Mouse (Mus musculus) hindbrain, embryonic 14.5 days (tissue): Measurements from ENCODE around the gene C1qc. TPM values are rescaled to one million over a fixed set of nuclear protein-coding genes. Genes with fewer than 3 reads are reported as not detected.

Source experiments
- ATAC-seq: fragments of 200-750 bp; cut with Nextera tagmentation; 2 replicates; pipeline ENCODE4 v1.8.0; 2017; ENCODE audit warnings: moderate number of reproducible peaks, mild to moderate bottlenecking, moderate TSS enrichment, moderate library complexity; ENCODE audit not compliant: low FRiP score
- DNase-seq: peaks from one replicate; pipeline ENCODE4 v3.0.0-alpha.2; 2015; ENCODE audit warnings: low spot score
- H3K27ac ChIP-seq: fragments of 300-500 bp; sonication (generic); 2 replicates; pipeline ENCODE4 v1.5.1; 2014; ENCODE audit warnings: mild to moderate bottlenecking, moderate library complexity
- H3K27me3 ChIP-seq: fragments of 300-500 bp; sonication (generic); 2 replicates; pipeline ENCODE4 v1.6.1; 2014; ENCODE audit warnings: mild to moderate bottlenecking, low read length, mixed read lengths; ENCODE audit not compliant: control insufficient read depth, insufficient read depth
- H3K36me3 ChIP-seq: fragments of 300-500 bp; sonication (generic); replicated peaks from 2 replicates; pipeline ENCODE4 v1.6.1; 2014; ENCODE audit not compliant: control insufficient read depth, insufficient read depth
- H3K4me1 ChIP-seq: fragments of 300-500 bp; sonication (generic); replicated peaks from 2 replicates; pipeline ENCODE4 v1.6.1; 2014; ENCODE audit warnings: antibody characterized with exemption, low read length, mixed read lengths; ENCODE audit not compliant: control insufficient read depth, insufficient read depth
- H3K4me2 ChIP-seq: fragments of 300-500 bp; sonication (generic); replicated peaks from 2 replicates; pipeline ENCODE4 v1.6.1; 2014; ENCODE audit warnings: mild to moderate bottlenecking, moderate library complexity
- H3K4me3 ChIP-seq: fragments of 300-500 bp; sonication (generic); replicated peaks from 2 replicates; pipeline ENCODE4 v1.5.1; 2014; ENCODE audit warnings: mild to moderate bottlenecking, low read length
- H3K9ac ChIP-seq: fragments of 300-500 bp; sonication (generic); 2 replicates; pipeline ENCODE4 v1.6.1; 2014
- H3K9me3 ChIP-seq: fragments of 300-500 bp; sonication (generic); 2 replicates; pipeline ENCODE4 v1.6.1; 2016; ENCODE audit warnings: low read length; ENCODE audit not compliant: control insufficient read depth
- WGBS: fragments of 180-500 bp; shearing (Covaris S2); extraction: QIAGEN DNeasy Blood & Tissue Kit; methylation state at CpG from one replicate; pipeline ENCODE4 v1.1.7; 2014; 5-methylcytosine and 5-hydroxymethylcytosine counted together
- polyA plus RNA-seq: library from polyadenylated mRNA; unstranded; fragments of >200 nt; fragmentation: Nextera tagmentation; extraction: Ambion mirVana; gene quantifications from 2 replicates; pipeline ENCODE4 v1.2.1, GENCODE M21; 2014

Gene C1qc
- polyA plus RNA-seq, 1 experiment from 2014 or later, result 29.5 TPM

DNA sequence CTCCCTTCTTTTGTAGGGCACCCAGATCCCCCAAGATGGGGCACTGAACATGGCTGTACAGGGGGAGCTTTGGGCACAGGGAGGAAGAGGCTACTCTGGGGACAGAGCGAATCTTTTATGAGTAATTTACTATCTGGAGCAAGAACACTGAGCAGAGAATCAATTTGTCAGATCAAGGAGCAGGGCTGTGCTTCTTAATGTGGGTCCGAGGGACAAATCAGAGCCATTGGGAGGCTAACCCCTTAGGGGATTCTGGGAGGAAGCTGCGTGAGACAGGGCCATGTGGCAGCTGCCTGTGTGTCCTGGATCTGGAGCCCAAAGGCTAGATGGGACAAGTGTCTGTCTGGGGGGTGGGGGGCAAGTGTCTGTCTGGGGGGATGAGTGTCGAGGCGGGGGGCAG lies 27.3 kb downstream of the C1qc start:
- 40% methylated on average over 5 of the region's 5 CpGs for WGBS
- DNase-seq (no peak), ATAC-seq (no peak)
- Histone ChIP-seq H3K27me3 (no peaks in the 10 kb centered on the region), H3K4me3 (0 out of 2 replicates have a peak overlapping the region, but pooled peaks have one; percentile 4), H3K36me3 (no peaks in the 10 kb centered on the region), H3K4me2 (peak overlapping the region; percentile 34), H3K27ac (peak overlapping the region; percentile 85), H3K9ac (peak overlapping the region; percentile 34; the same call in 1 of the 2 replicates), H3K9me3 (no peaks in the 10 kb centered on the region), H3K4me1 (peaks cover 35% of the 10 kb centered on the region)

DNA sequence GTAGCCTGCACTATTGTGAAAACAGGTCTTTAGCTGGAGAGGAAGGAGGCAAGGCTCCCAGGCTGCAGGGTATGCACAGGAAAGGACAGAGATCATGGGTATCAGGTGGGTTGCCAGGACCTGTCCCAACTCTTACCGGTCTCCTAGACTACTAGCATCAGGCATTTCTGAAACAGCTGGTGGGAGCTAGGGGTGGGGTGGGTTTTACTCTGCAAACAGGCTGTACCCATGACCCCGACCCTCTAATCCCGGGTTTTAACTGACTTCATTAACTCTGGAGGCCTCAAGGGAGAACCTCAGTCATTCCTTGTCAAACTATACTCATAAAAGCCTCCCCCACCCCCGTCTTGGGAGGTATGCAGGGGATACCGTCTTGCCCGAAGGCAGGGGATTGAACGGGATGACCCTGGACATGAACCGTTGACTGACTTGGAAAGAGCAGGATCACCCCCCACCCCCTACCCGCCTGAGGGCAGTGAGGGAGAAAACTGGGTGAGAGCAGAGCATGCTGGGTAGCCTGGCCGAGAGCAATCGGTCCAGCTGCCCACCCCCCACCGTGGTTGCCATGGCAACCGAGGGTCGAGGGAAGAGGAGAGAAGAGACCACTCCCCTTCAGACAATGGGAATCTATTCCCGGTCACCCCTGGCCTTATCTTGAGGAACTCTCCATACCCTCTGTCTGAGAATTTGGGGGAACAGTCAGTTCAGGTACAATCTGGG lies 28.0 kb downstream of the C1qc start:
- Histone ChIP-seq H3K9me3 (no peaks in the 10 kb centered on the region), H3K27me3 (no peaks in the 10 kb centered on the region), H3K9ac (peak overlapping the region; percentile 34; the same call in 1 of the 2 replicates), H3K4me1 (peaks cover 35% of the 10 kb centered on the region), H3K4me3 (0 out of 2 replicates have a peak overlapping the region, but pooled peaks have one; percentile 4), H3K36me3 (no peaks in the 10 kb centered on the region), H3K4me2 (peak overlapping the region; percentile 34), H3K27ac (peak overlapping the region; percentile 85)
- 2% methylated on average over 15 of the region's 15 CpGs for WGBS
- ATAC-seq (peak; percentile 44; the same call in 1 of the 2 replicates), DNase-seq (peak; percentile 72)

DNA sequence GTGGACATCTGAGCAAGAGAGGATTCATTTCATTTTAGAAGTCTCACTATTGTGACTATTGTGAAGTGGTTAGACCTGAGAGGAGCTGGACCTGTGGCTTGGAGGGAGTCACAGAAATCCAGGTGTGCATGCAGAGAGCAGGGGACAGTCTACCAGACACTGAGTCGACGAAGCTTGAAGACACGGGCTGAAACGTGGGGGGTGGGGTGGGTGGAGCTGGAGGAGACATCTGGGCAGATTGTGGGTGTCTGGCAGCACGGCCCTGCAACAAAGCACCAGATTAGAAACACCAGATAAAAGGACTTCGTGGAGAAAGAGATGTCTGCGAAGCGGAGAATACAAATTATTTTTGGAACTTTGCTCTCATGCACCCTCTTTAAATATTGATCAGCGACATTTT lies 29.3 kb downstream of the C1qc start:
- Histone ChIP-seq H3K9ac (no peak overlapping the region), H3K9me3 (no peaks in the 10 kb centered on the region), H3K4me3 (no peak overlapping the region), H3K27me3 (no peaks in the 10 kb centered on the region), H3K4me1 (peaks cover 35% of the 10 kb centered on the region), H3K4me2 (no peak overlapping the region), H3K27ac (no peak overlapping the region), H3K36me3 (no peaks in the 10 kb centered on the region)
- ATAC-seq (no peak), DNase-seq (no peak)
- 31% methylated on average over 9 of the region's 9 CpGs for WGBS

DNA sequence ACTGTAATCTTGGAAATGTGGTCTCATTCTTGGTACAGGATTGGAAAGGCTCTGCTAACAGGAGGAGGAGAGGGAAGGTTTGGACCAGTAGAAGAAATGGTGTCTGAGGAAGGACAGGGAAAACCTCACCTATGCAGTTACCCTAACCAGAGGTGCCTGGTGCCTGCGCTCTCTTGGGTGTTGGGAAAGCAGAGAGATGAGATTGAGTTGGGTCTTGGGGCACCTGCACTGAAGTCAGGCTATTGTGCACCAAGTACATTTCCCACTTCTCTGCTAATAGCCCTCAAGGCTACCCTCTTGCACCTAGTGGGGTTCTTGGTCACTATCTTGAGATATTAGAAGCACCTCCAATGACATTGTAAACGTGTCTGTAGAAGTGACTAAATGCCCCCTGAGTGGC lies 30.5 kb downstream of the C1qc start:
- Histone ChIP-seq H3K27ac (peak overlapping the region; percentile 49; the same call in 1 of the 2 replicates), H3K4me3 (no peak overlapping the region), H3K9ac (0 out of 2 replicates have a peak overlapping the region, but pooled peaks have one; percentile 9), H3K4me1 (peaks cover 29% of the 10 kb centered on the region), H3K9me3 (no peaks in the 10 kb centered on the region), H3K4me2 (no peak overlapping the region), H3K27me3 (no peaks in the 10 kb centered on the region), H3K36me3 (no peaks in the 10 kb centered on the region)
- ATAC-seq (no peak), DNase-seq (no peak)
- 85% methylated on average over 2 of the region's 2 CpGs for WGBS

DNA sequence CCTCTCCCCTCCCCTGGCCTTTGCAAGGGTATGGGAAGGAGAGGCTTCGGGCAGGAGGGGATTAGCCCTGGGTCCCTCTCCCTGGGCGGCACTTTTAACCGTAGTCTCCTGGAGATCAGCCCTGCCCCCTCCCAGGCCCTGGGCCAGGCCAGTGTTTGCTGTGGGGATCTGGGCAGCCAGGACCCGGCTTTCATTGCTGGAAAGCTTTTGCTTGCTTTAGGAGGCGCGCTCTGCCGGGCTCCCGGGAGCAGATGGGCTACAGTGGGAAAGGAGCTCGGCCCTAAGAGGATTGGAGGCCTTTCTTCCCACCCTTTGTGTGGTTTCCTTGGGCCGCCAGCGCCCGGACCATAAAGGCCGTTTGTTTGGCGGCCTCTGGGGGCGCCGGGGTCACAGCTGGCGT lies 31.1 kb downstream of the C1qc start:
- H3K4me3 ChIP-seq, result no peak overlapping the region
- H3K4me2 ChIP-seq, result no peak overlapping the region
- H3K36me3 ChIP-seq, result no peaks in the 10 kb centered on the region
- no peaks in the 10 kb centered on the region for H3K9me3 ChIP-seq
- WGBS, result 2% methylated on average over 17 of the region's 17 CpGs
- H3K27ac ChIP-seq, result peak overlapping the region; percentile 49
- H3K4me1 ChIP-seq, result peaks cover 29% of the 10 kb centered on the region
- DNase-seq, result no peak
- peak overlapping the region; percentile 9; the same call in 1 of the 2 replicates for H3K9ac ChIP-seq
- H3K27me3 ChIP-seq, result no peaks in the 10 kb centered on the region
- peak; percentile 42; the same call in 1 of the 2 replicates for ATAC-seq

DNA sequence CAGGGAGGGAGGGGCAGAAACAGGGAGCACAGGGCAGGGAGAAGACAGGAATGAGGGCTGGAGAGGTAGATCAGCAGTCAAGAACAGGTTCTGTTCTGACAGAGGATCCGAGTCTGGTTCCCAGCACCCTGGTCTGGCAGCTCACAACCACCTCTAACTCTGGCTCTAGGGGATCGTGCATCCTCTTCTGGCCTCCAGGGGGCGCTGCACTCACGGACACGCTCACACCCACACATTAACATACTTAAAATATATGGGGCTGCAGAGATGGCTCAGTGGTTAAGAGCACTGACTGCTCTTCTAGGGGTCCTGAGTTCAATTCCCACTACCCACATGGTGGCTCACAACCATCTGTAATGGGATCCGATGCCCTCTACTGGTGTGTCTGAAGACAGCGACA lies 32.8 kb downstream of the C1qc start:
- no peaks in the 10 kb centered on the region for H3K27me3 ChIP-seq
- no peak overlapping the region for H3K27ac ChIP-seq
- H3K4me2 ChIP-seq, result no peak overlapping the region
- H3K4me1 ChIP-seq, result peaks cover 21% of the 10 kb centered on the region
- no peak overlapping the region for H3K4me3 ChIP-seq
- ATAC-seq (no peak), DNase-seq (no peak)
- no peaks in the 10 kb centered on the region for H3K36me3 ChIP-seq
- WGBS, result 83% methylated on average over 7 of the region's 7 CpGs
- no peaks in the 10 kb centered on the region for H3K9me3 ChIP-seq
- H3K9ac ChIP-seq, result no peak overlapping the region

DNA sequence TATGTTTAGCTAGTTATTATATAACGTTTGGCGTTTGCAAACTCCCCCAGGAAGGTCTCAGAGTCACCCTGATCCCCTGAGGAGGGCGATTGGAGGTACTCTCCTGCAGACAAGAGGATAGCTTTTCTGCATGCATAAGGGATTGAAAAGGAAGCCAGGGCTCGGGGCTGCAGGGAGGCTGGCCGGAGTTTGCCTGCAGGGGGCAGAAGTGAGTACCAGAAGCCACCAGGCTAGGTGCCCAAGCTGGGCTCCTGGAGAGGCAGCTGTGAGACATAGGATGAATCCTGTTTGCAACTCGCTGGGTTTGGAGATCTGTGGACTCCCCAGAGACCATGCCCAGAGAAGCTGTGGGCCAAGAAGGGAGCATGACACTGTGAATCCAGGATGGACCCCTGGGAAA lies 37.8 kb downstream of the C1qc start:
- WGBS, result 27% methylated on average over 6 of the region's 6 CpGs
- no peaks in the 10 kb centered on the region for H3K4me1 ChIP-seq
- no peak for DNase-seq

DNA sequence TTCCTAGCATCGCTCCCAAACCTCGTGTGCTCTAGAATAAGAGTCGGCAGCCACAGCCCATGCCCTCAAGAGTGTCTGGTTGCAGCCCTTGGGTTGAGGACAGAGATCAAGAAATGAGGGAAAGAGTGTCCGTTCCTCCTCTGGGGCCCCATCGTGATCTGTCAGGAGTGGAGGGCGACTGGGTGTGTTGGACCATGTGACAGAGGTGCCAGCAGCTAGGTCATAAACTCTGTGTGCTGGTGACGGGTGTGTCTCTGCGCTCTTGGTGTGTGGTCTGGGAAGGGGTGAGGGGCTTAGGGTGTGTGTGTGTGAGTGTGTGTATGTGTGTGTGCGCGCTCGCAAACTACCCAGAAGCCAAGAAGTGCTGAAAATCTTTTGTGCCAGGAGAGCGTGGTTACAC lies 39.9 kb downstream of the C1qc start:
- no peaks in the 10 kb centered on the region for H3K9me3 ChIP-seq
- 88% methylated on average over 12 of the region's 12 CpGs for WGBS
- H3K4me1 ChIP-seq, result no peaks in the 10 kb centered on the region
- no peak overlapping the region for H3K27ac ChIP-seq
- no peak overlapping the region for H3K4me3 ChIP-seq
- no peaks in the 10 kb centered on the region for H3K36me3 ChIP-seq
- H3K4me2 ChIP-seq, result no peak overlapping the region
- H3K27me3 ChIP-seq, result no peaks in the 10 kb centered on the region
- DNase-seq (no peak), ATAC-seq (no peak)
- H3K9ac ChIP-seq, result no peak overlapping the region

More for the DNA sequence above, 37.8 kb downstream of the C1qc start:
- no peaks in the 10 kb centered on the region for H3K9me3 ChIP-seq
- H3K36me3 ChIP-seq, result no peaks in the 10 kb centered on the region
- H3K4me2 ChIP-seq, result no peak overlapping the region
- H3K9ac ChIP-seq, result no peak overlapping the region
- no peak for ATAC-seq
- H3K27me3 ChIP-seq, result no peaks in the 10 kb centered on the region
- no peak overlapping the region for H3K4me3 ChIP-seq
- no peak overlapping the region for H3K27ac ChIP-seq

DNA sequence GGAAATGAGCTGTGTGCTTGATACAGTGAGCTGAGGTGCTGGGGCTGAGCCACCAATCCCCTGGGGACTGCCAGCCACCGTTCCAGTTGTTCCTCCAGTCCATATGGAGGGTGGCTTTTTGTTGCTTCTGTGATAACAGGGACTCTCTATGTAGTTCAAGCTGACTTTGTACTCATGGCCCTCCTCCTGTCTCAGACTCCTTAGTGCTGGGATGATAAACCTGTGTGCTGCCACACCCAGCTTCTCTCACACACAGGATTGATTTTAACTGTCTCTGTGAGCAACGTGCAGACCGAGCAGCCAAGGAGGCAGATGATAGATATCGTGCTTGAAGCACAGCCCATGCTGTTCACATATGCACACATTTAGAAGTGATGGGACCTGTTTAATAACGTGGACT lies 40.7 kb downstream of the C1qc start:
- ATAC-seq, result no peak
- H3K4me3 ChIP-seq, result no peak overlapping the region
- H3K27me3 ChIP-seq, result no peaks in the 10 kb centered on the region
- H3K9ac ChIP-seq, result no peak overlapping the region
- no peak for DNase-seq
- H3K4me2 ChIP-seq, result no peak overlapping the region
- H3K27ac ChIP-seq, result no peak overlapping the region
- 52% methylated on average over 5 of the region's 5 CpGs for WGBS
- no peaks in the 10 kb centered on the region for H3K4me1 ChIP-seq
- H3K9me3 ChIP-seq, result no peaks in the 10 kb centered on the region
- no peaks in the 10 kb centered on the region for H3K36me3 ChIP-seq
